Mouse (Mus musculus): ENCODE data around the gene Galntl6.

The Galntl6 gene

DNA sequence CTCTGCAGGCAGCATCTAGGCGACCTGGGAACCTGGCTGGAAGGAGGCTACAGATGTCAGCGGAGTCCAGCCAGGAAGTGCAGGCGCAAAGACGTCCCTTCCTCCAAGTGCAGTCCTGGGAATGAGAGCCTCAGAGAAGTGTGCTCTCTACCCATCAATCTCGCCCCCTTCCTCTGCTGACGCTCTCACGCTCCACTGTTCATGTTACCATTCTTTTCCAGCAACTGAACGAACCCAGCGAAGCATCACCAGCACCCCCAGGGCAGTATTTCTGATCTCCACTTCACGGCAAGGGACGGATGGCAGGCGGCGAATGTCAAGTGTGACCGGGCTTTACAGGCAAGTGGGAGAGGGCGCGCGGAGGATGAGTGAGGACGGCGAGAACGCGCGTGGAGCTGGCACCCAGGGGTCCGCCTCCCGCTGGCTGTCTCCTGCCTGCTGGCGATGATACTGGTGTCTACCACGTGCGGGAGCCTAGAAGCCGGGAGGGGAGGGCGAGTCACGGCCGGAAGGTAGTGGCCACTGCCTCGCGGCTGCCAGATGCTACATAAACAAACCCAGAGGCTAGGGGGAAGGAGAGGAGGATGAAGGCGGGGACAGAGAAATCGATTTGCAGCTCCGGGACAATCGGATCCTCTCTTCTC lies at the start of gene Galntl6:
Gene Galntl6, minus strand, starts transcription at position 445 of the 644 bp plus-strand sequence.
- DNase-seq (ENCODE audit: low spot score), result peak; percentile 38

DNA sequence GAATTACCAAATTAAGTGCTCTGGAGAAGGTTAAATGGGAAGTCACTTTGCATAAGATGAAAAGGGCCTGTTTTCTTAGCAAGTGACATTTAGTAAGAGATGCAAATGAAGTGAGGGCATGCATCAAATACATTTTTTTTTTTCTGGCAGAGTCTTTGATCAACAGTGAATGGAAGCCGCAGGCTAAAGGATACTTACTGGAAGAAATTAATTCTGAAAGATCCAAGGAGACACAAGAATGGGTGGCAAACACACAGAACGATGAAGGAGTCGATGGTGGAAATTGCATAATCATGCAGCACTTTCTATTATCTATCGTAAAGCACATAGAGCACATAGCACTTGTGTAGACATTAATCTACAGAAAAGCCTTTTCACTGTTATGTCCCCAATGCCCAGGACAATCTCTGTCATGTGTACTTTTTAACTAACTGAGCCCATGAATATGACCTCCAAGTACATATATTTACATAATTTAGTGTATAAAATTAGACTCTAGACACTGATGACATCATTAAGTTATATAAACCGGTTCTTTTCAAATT lies 44.8 kb upstream of the Galntl6 start:
- no peak for DNase-seq (ENCODE audit: low spot score)

DNA sequence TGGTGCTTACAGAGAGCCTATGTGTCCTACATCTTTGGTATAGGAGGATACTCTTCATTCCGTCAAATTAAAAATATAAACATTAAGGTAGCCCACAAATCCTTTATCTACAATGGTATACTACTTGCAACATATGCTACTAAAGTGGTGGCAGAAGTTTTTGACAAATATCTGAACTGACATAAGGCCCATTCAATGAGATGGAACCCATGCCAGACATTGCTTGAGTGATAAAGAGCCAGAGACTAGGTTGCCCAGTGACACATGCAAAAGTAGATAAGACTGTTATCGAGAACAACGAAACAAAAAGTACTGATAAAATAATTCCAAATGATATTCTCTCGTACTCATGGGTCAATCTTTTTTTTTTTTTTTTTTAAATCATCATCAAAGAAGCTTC lies 31.3 kb upstream of the Galntl6 start:
- DNase-seq (ENCODE audit: low spot score), result no peak

DNA sequence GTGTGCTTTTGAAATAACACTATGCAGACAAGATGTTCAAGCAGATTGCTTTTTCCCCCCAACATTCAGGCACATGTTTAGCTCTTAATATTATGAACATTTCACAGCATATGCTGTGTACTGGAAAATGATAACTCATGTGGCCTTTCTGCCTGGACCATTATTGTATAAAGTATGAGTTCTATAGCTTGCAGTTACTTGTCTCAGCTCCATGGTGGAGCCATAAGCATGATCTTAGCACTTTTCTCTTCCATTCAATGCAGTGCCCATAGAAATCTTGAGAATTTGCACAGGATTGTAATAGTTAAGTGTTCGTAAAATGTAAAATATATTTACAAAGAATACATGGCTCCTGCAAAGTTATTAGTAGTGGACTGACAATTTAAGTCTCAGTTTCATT lies 18.6 kb upstream of the Galntl6 start:
- no peak for DNase-seq (ENCODE audit: low spot score)

DNA sequence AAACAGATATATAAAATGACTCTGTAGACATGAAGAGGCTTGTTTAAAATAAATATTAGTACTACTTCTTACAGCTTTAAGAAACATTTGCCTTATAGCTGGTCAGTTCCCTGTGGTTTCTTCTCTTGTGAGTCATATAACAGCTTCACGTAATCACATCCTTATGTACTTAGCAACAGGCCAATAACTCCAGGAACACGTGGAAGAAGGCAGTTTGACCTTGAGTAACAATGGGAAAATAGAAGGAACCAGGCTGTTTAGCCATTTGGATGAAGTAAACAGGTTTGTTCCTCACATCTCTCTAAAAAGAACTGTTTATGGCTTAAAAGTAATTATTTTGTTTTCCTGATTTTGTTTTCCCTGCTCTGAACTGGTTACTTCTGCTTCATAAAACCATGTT lies 2.7 kb upstream of the Galntl6 start:
- DNase-seq (ENCODE audit: low spot score), result no peak

DNA sequence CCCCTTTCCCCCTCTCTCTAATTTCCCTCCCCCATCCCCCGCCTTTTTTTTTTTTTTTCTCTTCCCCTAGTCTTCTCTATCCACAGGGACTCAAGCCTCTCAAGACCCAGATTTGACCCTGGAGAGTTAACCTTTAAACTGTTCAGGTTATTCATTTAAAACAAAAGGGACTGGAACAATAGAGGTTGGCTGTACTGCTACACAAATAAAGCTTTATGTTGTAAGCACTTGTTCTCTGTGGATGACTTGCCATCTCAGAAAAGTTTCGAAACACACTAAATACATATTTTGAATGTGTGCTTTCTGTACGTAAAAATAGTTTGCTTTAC lies 1.2 kb upstream of the Galntl6 start:
- no peak for DNase-seq (ENCODE audit: low spot score)

DNA sequence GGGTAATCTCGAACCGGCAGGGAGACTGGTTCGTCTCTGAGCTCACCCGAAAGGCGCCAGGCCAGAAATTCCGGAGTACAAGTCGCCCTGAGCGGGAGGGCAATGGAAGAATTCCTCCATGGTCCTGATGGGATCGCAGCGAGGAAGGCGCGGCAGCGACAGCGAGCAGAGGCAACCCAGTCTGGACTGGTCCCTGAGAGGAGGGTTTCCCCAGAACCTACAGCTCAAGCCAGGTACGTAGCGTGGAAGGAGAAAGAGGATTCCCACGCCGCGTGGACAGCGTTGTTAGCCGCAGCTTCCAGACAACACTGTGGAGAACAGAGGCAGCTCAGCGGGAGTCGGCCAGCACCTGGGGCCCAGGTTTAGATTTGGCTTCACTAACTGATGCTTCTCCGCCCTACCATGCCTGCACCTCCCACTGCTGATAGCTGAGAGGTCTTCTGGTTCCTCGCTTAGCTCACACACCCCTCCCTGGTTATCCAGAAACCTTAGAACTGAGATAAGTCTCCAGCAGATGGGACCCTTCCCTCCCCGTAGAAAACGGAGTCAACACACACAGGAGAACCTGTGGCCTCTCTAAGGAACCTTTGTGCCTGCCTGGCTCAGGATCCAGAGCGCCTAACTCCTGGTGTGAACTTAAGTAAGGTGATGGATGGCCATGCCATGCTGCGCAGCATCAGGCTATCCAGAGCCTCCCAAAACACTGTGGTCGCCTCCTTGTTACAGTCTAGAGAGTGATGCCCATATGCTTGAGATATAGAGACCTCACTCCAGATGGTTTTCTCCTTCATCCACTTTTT lies 600 bp upstream of the Galntl6 start:
- peak; percentile 43 for DNase-seq (ENCODE audit: low spot score)

DNA sequence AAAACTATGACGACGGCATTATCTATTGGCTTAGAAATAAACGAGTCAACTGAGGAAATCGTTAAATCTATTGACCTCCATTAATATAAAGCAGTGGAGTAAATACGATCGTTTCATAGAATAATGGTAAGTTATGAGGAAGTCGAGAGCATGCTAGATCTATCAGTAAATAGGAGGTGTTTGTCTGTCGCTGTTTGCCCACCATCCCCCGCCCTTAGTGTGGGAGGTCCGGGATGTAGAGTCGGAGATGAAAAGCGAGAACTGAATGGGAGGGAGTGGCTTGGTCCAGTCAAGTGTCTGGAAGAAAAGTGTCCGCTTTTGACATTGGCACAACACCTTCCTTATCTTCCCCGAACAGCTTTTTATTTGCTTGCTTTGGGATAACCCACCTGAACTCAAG lies 763 bp downstream of the Galntl6 start, which contains the start of gene BC030500:
Gene BC030500, plus strand, starts transcription at position 79 of the 400 bp plus-strand sequence.
- DNase-seq (ENCODE audit: low spot score), result no peak

DNA sequence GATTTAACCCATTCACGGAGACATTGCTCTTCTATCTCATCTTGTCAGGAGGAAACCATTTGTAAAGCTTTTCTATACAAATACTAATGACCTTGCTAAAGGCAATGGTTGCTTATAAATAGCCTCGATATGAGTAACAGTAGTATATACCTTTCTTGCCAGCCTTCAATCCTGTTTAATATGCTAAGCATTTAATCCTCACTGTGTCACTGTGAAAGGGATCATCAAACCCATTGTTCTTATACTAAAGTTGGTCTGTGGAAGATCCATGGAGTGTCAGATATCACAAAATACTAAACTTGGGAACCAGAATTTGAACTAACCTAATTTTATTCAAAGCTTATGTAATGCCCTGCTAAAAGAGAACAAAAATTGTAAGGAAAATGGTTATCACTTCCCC lies 8.0 kb downstream of the Galntl6 start:
- DNase-seq (ENCODE audit: low spot score), result no peak

DNA sequence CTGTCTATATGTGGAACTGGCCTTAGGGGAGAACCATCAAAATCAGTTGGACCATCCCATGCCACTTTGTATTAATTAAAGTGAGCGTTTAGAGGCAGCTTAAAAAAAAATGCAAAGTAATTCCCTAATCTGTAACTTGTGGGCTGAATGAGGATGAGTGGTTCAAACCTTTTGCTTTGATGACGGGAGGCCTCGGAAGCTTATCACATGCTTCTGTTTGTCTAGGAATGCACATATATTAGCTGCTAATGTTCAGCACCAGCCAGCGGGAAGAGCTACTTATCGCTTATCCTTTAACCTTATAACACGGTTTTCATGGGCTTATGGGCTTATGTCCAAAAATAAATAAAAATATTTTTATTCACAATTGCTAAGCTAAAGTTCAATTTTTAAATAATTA lies 16.5 kb downstream of the Galntl6 start:
- no peak for DNase-seq (ENCODE audit: low spot score)

DNA sequence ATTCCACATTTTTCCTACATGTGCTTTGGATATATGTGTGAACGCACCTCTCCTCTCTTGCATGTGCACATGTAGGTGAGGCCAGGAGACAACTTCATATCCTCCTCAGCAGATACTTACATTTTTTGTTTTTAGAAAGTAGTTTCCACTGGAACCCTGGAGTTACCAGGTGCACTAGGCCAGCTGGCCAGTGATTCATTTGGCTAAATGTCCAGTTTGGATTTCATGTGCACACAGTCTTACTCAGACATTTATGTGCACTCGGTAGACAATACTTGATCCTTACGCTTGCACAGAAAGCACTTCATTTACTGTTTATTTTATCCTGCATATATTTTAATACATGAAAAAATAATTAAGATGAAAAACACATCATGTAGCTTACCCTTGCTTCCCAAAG lies 21.8 kb downstream of the Galntl6 start:
- no peak for DNase-seq (ENCODE audit: low spot score)

DNA sequence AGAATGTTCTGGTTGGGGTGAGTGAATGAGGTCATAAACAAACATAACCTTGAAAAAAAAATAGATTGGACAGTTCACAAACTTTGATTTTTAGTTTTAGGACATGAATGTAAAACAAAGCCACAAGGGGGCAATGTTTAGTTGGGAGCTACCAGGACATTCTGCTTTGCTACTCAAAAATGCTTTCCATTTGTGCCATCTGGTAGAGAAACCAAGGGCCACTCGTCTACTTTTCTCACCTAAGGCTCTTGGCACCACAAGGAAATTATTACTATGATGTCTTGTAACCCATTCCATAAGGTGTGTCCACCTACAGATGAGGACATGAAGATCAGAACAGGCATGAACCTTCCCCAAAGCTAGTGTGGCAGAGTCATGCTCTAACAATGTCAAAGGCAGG lies 26.0 kb downstream of the Galntl6 start:
- no peak for DNase-seq (ENCODE audit: low spot score)

DNA sequence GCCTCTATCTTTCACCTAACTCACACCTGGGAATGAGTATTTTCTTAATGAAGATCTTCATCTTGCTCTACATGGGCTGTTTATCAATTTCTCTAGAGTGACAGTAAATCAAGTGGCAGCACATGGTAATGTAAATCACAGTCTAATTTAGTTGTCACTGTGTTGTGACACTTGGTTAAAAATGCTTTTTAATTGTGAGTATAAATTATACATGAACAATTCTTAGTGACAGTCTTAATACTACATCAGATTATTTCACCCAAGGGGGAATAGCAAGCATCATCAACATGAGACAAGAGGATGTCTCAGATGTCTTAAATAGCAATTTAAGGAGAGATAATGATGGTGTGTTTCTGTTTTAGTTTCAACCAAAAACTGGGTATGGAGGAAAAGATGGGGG lies 88.1 kb downstream of the Galntl6 start:
- no peak for DNase-seq (ENCODE audit: low spot score)

DNA sequence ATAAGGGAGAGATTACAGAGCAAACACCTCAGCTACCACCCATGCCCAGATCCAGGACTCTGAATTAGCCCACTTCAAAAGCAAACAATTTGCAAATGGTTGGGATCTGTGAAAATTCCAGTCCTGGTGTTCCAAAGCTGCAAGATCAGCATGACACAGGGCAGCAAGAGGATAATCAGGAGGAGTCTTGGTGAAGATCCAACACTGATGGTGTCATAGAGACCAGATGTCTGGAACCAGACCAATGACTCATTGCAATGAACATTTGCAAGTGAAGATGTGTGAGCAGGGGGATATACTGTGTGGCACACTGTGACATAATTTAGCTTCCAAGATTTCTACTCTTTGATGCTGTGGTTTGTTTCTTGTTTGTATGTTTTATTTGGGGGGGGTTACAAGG lies 107.2 kb downstream of the Galntl6 start:
- DNase-seq (ENCODE audit: low spot score), result no peak

DNA sequence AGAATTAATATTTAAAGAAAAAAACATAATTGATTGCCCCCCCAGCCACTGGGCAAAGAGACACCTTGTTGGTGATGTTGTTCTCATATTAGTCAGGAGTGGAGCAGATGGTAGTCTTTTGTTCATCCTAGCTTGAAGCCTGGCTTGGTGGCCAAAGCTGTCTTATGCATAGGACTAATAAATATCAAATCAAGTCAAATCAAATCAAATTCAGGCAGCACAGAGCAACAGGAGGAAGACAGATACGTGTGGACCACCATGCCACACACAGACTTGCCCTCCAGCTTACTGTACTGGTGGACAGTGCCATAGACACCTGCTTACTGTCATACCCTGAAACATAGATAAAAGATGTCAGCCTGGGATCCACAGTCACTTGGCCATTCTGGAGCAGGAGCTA lies 110.6 kb downstream of the Galntl6 start:
- no peak for DNase-seq (ENCODE audit: low spot score)

DNA sequence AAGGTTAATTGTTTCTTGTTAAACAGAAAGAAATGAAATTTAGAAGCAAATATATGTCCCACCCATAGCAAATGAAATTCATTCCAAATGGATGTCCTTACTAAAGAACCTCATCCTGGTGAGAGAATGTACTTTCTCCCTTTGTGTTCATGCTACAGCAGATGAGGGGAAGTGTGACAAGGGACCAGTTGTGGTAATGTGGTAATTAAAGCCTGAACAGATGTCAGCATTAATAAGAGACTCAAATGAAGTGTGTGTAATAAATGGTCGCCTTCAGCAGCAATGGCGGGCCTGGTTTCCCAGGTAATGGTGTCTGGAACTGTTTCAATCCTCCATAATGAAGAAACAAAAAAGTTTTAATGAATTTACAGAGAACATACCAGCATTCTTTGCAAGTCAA lies 158.7 kb downstream of the Galntl6 start:
- no peak for DNase-seq (ENCODE audit: low spot score)

DNA sequence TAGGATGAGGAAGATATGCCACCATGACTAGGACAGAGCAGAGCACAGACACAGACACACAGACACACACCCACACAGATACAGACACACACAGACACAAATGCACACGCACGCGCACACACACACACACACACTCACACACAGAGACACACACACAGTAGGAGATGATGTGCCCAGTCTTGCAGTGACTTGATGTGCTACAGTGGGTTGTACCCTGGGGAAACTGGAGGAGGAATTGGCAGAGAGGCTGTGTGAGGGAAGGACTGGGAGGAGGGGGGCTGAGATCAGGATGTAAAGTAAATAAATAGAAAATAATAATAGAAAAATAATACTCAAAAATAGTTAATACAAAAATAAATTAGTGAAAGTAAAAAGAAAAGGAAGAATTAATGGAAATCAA lies 174.5 kb downstream of the Galntl6 start:
- DNase-seq (ENCODE audit: low spot score), result no peak

DNA sequence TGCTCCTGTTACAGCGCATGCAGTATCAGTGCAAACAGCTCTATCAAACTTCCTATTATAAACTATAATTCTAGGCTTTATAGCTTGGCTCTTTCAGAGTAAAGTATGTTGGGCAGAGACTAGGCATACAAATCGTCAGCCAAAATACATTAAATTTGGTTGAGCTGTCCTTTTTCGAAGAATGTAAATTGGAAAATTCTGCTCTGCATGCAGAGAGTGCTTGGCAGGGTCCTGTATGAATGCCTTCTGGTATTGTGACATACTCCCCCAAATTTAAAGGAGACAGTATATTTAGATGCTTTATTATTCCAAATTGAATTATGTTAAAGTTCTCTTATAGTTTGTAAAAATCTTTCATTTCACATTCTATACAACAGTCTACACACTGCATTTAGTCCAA lies 220.7 kb downstream of the Galntl6 start:
- DNase-seq (ENCODE audit: low spot score), result no peak

DNA sequence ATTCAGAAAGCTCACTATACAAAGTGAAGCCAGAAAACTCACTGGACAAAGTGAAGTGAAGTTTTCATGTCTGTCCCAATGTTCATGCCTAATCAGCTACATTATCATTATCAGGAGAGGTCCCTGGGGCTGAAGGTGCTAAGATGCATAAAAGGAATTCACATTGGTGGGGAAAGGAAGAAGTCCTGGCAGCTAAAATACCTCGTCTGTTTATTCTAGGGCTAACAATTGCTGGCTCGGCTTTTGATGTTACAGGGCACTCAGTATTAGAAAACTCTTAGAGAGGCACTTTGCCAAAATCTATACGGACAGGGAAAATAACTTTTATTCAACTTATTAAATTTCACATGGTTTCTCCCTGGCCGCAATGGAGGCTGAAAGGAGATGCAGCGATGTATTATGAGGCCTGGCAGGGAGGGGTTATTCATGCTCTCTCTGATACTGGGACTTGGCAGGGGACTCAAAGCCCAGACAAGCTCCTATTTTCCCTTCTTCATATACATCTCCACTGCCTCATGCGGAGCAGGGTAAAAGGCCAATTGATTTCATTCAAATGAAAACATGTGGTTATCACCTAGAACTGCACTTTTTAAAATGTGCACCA lies 234.5 kb downstream of the Galntl6 start:
- no peak for DNase-seq (ENCODE audit: low spot score)

DNA sequence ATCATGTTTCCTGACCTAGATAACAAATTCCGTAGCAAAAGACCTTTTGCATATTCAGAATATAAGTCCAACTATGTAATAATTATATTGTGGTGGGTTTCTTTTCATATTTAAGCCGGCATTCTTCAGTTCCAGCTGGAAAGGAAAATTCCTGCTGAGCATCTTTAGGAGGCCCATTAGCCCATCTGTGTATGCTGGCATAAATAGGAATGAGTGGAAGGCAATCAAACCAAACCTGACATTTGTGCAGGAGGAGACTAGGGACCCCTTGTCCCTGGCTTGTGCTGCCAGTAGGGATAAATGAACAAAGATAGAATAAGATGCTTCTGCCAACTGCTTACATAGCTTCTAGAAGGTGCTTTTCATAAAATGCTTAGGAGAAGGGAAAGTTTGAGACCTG lies 243.4 kb downstream of the Galntl6 start:
- no peak for DNase-seq (ENCODE audit: low spot score)

DNA sequence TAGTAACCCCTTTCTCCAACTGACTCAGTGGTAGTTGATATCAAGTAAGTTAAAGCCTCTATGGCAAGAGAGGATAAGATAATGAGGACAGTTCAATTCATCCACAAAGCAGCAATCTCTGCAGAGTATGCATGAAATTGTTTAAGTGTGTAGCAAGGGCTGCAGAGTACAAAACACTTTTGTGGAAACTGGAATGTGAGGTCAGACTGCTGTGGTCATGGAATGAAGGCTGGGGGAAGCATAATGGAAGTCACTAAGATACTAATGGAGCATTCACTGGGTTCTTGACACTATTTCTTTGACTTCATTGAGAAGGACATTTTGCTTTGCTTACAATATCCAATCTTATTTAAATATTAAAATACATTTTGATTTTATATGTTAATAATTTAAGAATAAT lies 252.4 kb downstream of the Galntl6 start:
- no peak for DNase-seq (ENCODE audit: low spot score)

DNA sequence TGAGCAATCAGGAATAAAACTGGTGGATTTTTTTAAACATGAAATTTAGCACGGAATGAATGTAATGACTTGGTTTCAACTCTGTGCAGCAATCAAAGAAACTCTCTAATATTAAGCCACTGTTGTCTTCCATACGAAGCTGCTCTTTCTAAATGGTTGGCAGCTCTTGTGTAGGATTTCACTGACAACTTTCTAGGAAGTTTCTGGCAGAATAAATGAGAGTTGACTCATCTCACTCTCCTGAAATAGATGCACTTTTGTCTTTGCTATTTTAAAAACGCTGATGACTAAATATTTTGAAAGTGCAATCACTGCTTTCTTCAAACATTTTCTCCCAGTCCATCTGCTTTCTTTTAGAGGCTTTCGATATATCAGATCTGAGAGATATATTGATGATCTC lies 256.8 kb downstream of the Galntl6 start:
- no peak for DNase-seq (ENCODE audit: low spot score)

DNA sequence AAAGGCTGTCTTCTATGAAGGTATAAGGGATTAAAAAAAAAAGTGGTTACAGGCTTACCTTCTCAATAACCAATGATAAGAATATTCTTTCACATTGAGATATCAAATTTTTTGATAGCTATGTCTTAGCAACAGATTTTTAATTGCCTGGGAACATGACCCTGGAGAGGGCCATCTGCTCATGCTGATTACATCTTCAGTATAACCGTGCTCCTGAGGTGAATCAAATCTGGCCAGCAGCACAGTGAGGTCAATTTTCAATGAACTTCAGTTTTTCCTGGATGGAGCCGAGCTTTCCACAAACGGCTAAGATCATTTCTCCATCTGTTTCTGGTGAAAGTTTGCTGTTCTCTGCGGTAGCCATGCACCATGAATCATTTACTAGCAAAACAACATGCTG lies 306.0 kb downstream of the Galntl6 start:
- no peak for DNase-seq (ENCODE audit: low spot score)

All from testis, postnatal 10 days (tissue).